Mouse (Mus musculus) cerebellum, postnatal 14 days (tissue): ENCODE data around the gene Cdkn1a.
"Not testable (repeated sequence)": the region's sequence is repeated elsewhere in the genome, so short reads cannot be mapped to it uniquely, and the experiment has no call there.

Experiments used
- DNase-seq, 2 experiments: peaks; one replicate each; pipeline ENCODE4 v3.0.0; 2021; ENCODE audit warnings: mixed read lengths in 2 of 2

Cdkn1a gene

DNA sequence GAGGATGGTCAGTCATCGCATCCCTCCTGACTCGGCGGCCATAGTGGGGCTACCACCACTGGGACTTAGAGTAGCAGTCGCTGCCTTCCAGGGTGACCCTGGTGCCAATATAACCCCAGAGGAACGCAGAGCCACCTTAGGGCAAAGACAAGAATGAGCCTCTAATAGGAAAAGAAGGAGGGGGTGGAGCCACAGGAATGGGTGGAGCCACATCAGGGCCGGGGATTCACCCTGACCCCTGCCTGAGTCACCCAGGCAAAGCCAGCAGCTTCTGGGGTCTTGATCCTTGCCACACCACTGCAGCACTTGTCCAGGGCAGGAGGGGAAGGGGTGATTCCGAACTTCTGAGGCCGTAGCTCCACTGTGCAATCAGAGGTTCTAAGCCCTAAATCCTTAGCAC is 7.2 kb upstream of the Cdkn1a start:
- DNase-seq = no peak

- DNase-seq = no peak
Observed at GRCm38 (mm10) chr17:29084656-29085055, 6.1 kb upstream of the Cdkn1a start.

DNA sequence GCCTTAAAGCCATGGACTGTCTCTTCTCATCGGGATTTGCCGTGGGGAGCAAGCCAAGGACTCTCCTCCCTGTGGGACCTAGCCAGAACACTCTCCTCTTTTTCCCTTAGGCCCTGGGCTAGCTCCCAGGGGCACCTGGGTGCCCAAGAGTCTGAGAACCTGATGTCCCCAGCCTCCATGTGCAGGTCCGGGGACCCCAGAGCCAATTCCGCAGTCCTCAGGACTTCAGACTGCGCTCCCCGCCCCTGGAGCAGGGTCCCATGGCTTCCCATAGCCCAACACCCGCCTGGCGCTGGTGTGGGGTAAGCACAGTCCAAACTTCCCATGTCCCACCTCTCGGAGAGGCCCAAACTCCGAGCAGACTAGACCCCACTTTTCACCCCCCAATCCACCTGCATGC is 5.5 kb upstream of the Cdkn1a start:
- no peak for DNase-seq

- DNase-seq = peak; percentile 39 to 52
Observed at GRCm38 (mm10) chr17:29086916-29087315, 3.9 kb upstream of the Cdkn1a start.

- DNase-seq = peak in 1 of 2 experiments; percentile 6
Observed at GRCm38 (mm10) chr17:29091348-29091944, 670 bp downstream of the Cdkn1a start.

DNA sequence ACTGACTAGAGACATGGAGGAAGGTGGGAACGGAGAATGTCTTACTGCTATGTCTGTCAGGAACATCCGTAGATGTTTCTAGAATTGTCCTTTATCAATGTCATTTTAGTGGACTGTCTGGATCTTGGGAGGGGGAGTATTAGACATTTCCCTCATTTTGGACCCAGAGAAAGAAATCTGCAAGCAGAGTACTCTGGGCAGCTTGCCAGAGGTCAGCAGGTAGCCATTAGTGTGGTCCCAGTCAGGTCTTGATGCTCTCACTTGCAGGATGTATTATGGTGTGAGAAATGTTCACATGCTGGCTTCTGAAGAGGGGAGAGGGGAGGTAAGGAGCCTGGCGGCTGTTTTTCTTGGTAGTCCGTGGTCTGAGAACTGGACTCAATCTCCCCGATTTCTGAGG is 1.7 kb downstream of the Cdkn1a start:
- peak in 1 of 2 experiments; percentile 38 for DNase-seq

DNA sequence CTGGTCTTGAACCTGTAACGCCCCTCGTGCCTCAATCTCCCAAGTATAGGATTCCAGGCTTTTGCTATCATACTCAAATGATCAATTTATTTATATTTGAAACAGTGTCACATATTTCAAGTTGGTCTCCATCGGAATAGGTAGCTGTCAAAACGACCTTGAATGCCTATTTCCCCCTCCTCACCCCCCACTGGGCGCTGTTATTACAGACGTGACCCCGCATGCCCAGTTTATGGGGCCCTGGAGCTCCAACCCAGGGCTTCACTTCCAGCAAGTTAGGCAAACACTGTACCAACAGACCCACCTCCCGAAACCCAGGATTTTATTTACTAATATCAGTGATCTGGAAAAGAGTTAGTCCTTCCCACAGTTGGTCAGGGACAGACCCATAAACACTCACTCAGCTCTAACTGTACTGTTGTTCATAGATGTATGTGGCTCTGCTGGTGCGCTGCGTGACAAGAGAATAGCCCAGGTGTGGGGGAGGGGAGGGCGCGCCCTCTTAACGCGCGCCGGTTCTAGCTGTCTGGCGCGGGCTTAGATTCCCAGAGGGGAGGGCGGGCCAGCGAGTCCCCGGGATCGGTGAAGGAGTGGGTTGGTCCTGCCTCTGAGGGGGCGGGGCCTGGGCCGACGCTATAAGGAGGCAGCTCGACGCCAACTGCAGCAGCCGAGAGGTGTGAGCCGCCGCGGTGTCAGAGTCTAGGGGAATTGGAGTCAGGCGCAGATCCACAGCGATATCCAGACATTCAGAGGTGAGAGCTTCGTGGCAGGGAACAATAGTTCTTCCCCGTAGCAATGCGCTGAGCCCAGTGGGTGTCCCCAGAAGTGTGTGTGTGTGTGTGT is 2.6 kb downstream of the Cdkn1a start:
- peak; percentile 90 for DNase-seq

- no peak for DNase-seq
Observed at GRCm38 (mm10) chr17:29093961-29094309, 3.2 kb downstream of the Cdkn1a start.

DNA sequence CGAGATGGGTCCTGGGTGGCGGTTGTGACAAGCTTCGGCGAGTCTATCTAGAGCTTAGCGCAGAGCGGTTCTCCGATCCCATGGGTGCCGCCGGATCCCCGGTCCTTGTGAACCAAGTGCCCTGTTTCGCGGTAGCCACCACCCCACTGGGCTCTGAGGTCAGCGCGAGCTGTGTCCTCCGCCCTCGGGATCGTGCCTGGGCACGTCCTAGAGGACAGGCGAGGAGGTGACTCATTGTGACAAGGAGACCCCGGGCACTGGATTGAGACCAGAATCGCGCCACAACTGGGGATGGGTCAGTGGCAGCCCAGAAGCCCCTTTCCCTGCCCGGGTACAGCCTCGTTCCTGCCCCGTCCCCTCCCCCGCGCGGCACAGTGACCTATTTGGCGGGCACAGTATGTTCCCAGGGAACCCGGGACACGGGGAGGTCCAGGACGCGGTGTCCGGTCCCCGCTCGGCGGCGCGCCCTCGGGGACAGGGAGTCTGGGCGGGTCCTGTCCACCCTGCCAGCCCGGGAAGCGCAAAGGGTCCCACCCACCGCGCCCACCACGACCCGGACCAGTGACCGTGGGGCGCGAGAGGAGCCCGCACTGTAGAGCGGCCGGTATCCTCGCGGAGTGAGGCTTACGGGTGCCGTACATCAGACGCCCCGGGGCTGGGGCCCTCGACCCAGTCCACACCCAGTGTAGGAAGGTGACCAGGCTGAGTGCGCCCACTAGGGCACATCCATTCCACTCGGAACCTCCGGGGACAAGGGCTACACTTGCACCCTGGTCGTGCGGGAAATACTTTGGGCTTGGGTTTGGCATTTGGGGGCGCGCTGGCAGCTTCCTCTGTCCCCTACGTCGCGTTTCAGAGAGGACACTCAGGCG is 3.8 kb downstream of the Cdkn1a start:
- DNase-seq = peak; percentile 73 to 80

DNA sequence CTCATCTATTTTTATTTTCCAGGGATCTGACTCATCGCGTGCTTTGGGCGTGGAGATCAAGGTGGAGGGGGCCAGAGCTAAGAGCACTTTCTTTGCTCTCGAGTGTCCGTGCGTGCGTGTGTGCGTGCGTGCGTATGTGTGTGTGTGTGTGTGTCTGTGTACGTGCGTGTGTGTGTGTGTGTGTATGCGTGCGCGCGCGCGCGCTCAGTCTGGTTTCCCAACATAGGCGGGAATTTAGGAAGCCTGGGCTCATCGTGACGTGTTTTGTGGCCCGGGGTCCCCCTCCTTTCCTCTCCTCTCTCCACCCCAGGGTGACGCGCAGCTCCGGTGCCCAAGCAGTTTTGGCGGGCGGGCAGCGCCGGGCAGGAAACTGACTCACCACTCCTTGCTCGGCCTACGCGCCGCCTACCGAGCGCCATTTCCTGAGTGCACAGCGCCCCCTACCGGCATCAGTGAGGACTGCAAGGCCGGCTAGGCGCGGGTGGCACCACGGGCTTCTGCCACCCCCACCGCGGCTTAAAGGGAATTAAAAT is 4.5 kb downstream of the Cdkn1a start:
- DNase-seq = peak; percentile 99

DNA sequence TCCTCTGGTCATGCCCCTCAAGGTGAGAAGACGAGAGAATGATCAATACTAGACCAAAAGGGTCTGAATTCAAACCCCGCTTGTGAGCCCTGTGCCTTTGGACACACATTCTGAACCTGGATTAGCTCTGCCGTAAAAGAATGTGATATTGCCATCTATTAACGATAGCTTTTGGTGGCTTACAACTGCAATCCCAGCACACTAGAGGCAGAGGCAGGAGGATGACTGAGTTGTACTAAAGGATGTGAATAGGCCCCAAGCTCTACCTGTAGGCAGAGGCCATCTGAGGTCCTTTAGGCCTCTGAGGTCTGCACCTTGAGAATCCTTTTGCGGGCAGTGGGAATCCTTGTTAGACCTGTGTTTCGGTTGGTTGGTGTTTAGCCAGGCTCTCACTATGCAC is 5.5 kb downstream of the Cdkn1a start:
- no peak for DNase-seq

- DNase-seq = peak in 1 of 2 experiments; percentile 12
Observed at GRCm38 (mm10) chr17:29096851-29097561, 6.2 kb downstream of the Cdkn1a start.

- peak in 1 of 2 experiments; percentile 7 for DNase-seq
Observed at GRCm38 (mm10) chr17:29098291-29098690, 7.5 kb downstream of the Cdkn1a start.

DNA sequence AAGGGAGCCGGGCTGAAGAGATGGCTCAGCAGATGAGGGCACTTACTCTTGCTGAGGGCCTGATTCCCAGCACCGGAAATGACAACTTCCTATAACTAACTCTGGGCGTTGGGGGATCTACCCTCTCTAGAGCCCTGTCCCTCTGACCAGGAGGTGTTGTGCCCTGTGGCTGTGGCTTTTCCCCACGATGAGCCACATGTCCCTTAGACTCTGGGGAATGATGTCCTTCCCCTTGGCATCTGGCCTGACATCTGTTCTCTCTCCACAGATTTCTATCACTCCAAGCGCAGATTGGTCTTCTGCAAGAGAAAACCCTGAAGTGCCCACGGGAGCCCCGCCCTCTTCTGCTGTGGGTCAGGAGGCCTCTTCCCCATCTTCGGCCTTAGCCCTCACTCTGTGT is 8.3 kb downstream of the Cdkn1a start:
- peak in 1 of 2 experiments; percentile 10 for DNase-seq

- no peak for DNase-seq
Observed at GRCm38 (mm10) chr17:29100627-29101026, 9.9 kb downstream of the Cdkn1a start.

GRCm38 (mm10) chr17:29110356-29110755 is 19.6 kb downstream of the Cdkn1a start:
- not testable (repeated sequence) for DNase-seq

DNA sequence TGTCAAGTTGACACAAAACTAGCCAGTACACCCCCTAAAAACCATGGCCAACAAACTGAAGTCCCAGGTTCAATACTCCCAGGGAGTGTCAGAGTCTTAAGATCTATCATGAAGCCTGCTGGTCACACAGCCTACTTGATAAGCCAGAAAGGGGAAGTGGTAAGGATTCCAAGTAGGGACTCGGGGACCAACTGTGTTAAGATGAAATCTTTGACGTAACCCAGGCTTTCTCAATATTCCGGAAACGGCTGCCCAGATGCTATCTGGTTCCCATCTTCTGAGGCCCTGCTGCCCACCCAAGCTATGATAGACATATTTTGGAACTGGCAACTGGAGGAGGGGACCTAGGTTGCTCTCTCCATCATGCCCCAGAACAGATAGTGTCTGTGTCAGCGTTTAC is 20.6 kb downstream of the Cdkn1a start:
- DNase-seq = no peak

DNA sequence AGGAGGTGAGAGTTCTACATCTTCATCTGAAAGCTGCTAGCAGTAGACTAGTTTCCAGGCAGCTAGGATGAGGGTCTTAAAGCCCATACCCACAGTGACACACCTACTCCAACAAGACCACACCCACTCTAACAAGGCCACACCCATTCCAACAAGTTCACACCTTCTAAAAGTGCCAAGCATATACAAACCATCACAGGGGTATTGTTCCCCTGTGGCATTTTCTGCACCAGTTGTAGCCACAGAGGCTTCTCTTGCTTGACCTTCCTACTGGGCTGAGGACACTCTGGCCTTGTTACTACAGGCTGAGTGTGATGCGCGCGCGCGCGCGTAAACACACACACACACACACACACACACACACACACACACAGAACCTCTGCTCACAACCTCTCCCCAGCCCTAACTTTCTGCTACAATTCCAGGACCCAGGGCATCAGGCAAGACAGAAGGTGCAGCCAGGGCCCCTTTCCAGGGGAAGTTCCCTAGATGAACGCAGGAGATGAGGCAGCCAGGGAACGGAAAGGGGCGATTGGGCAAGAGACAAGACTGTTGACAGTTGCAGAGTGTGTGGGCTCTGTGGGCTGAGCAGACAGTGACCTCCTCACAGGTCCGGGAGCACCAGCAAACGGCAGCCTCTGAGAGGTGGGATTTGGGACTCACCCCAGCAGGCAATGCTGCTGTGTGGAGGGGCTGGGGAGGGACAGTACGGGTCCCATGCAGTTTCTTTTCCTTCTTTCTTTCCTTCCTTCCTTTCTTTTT is 23.0 kb downstream of the Cdkn1a start, which contains the start of gene Rab44:
Rab44 (plus strand) TSS at position 555 of the 762 bp plus-strand sequence.
- no peak for DNase-seq

DNA sequence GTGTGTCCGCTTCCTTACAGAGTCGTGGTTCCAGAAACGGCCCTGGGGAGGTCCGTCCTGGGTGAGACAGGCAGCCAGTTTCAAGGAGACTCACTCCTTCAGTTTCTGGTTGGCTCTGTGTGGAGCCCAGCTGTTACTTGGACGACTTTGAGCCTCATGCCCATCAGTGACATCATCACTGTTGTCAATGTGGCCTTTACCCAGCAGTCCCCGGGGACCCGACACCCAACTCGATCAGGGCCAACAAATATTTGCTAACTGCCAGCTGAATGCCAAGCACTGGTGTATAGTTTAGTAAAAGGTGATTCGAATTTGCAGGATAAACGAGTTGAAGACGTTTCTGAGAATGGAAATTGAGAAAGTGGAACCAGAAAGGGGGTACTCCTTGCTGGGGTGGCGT is 25.2 kb downstream of the Cdkn1a start:
- DNase-seq = no peak

DNA sequence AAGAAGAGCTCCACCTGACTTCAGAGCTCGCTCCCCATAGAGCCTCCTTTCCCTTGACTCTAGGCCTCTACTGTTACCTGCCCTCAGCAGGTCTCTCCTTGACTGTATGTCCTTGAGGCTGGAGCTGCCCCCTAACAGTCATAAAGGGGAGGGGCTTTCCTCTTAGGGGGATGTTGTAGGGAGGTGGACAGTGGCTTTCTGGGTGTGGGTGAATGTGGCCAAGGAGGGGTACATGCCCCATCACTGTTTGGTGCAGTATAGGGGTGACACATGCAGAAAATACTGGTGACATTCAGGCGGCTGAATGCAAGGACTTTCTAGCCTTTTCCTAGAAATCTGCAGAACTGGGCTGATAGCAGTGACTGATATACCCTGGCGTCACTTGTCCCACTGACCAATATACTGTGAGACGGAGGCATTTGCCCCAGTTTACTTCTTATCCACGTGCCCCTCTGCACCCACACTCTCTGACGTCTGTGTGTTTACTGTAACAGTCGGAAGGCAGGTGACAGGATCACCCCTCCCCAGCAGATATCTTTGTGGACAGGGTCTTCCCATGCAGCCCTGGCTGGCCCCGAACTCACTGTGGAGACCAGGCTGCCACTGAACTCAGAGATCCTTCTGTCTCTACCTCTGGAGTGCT is 26.4 kb downstream of the Cdkn1a start:
- no peak for DNase-seq

- DNase-seq = no peak
Observed at GRCm38 (mm10) chr17:29118057-29118456, 27.3 kb downstream of the Cdkn1a start.
